Mouse (Mus musculus): Measurements from ENCODE around the gene Plxdc2. TPM values are rescaled to one million over a fixed set of nuclear protein-coding genes. Genes with fewer than 3 reads are reported as not detected.
A peak's percentile ranks its signal among the peaks of the same experiment; 100 is the strongest.

The Plxdc2 gene
- polyA plus RNA-seq, 1 experiment from 2014 or later: 9.7 TPM

- Histone ChIP-seq H3K9me3 (replicated peaks; ENCODE audit: control insufficient read depth, low read length) (no peaks in the 10 kb centered on the region), H3K4me3 (ENCODE audit: low read depth, low read length) (no peak overlapping the region), H3K9ac (ENCODE audit: low read length) (no peak overlapping the region), H3K36me3 (ENCODE audit: control insufficient read depth, insufficient read depth, low read length) (no peaks in the 10 kb centered on the region), H3K4me1 (ENCODE audit: control insufficient read depth, insufficient read depth, low read length) (no peaks in the 10 kb centered on the region), H3K27ac (ENCODE audit: low read depth, low read length) (no peak overlapping the region), H3K4me2 (ENCODE audit: low read length) (no peak overlapping the region), H3K27me3 (replicated peaks; ENCODE audit: control insufficient read depth, insufficient read depth, low read length) (no peaks in the 10 kb centered on the region)
- WGBS: 87% methylated on average over 2 of the region's 2 CpGs
- DNase-seq (ENCODE audit: low spot score): no peak
- no peak for ATAC-seq
Observed at GRCm38 (mm10) chr2:16651713-16652112, 295.6 kb downstream of the Plxdc2 start.

- H3K27ac ChIP-seq (ENCODE audit: low read depth, low read length): no peak overlapping the region
- H3K9me3 ChIP-seq (replicated peaks; ENCODE audit: control insufficient read depth, low read length): no peaks in the 10 kb centered on the region
- no peak overlapping the region for H3K4me3 ChIP-seq (ENCODE audit: low read depth, low read length)
- WGBS: 9% methylated on average over 1 of the region's 1 CpGs
- peak; percentile 50 for ATAC-seq
- H3K4me1 ChIP-seq (ENCODE audit: control insufficient read depth, insufficient read depth, low read length): no peaks in the 10 kb centered on the region; the same call in 1 of the 2 replicates
- no peak overlapping the region for H3K4me2 ChIP-seq (ENCODE audit: low read length)
- H3K36me3 ChIP-seq (ENCODE audit: control insufficient read depth, insufficient read depth, low read length): no peaks in the 10 kb centered on the region
- H3K27me3 ChIP-seq (replicated peaks; ENCODE audit: control insufficient read depth, insufficient read depth, low read length): no peaks in the 10 kb centered on the region
- DNase-seq (ENCODE audit: low spot score): peak; percentile 31
- no peak overlapping the region for H3K9ac ChIP-seq (ENCODE audit: low read length)
Observed at GRCm38 (mm10) chr2:16664516-16664915, 308.4 kb downstream of the Plxdc2 start.

- Histone ChIP-seq H3K9me3 (replicated peaks; ENCODE audit: control insufficient read depth, low read length) (no peaks in the 10 kb centered on the region), H3K27ac (ENCODE audit: low read depth, low read length) (no peak overlapping the region), H3K4me2 (ENCODE audit: low read length) (no peak overlapping the region), H3K9ac (ENCODE audit: low read length) (no peak overlapping the region), H3K4me1 (ENCODE audit: control insufficient read depth, insufficient read depth, low read length) (no peaks in the 10 kb centered on the region; the same call in 1 of the 2 replicates), H3K27me3 (replicated peaks; ENCODE audit: control insufficient read depth, insufficient read depth, low read length) (no peaks in the 10 kb centered on the region), H3K4me3 (ENCODE audit: low read depth, low read length) (no peak overlapping the region), H3K36me3 (ENCODE audit: control insufficient read depth, insufficient read depth, low read length) (no peaks in the 10 kb centered on the region)
- peak; percentile 13 for DNase-seq (ENCODE audit: low spot score)
- ATAC-seq: no peak
- WGBS: 83% methylated on average over 1 of the region's 1 CpGs
Observed at GRCm38 (mm10) chr2:16668391-16668790, 312.3 kb downstream of the Plxdc2 start.

GRCm38 (mm10) chr2:16682905-16683304, 326.8 kb downstream of the Plxdc2 start:
- H3K27me3 ChIP-seq (replicated peaks; ENCODE audit: control insufficient read depth, insufficient read depth, low read length): no peaks in the 10 kb centered on the region
- no peaks in the 10 kb centered on the region for H3K9me3 ChIP-seq (replicated peaks; ENCODE audit: control insufficient read depth, low read length)
- no peak overlapping the region for H3K9ac ChIP-seq (ENCODE audit: low read length)
- no peaks in the 10 kb centered on the region for H3K36me3 ChIP-seq (ENCODE audit: control insufficient read depth, insufficient read depth, low read length)
- DNase-seq (ENCODE audit: low spot score) (no peak), ATAC-seq (no peak)
- no peak overlapping the region for H3K27ac ChIP-seq (ENCODE audit: low read depth, low read length)
- no peak overlapping the region for H3K4me3 ChIP-seq (ENCODE audit: low read depth, low read length)
- 96% methylated on average over 3 of the region's 3 CpGs for WGBS
- no peaks in the 10 kb centered on the region for H3K4me1 ChIP-seq (ENCODE audit: control insufficient read depth, insufficient read depth, low read length)
- H3K4me2 ChIP-seq (ENCODE audit: low read length): no peak overlapping the region

- Histone ChIP-seq H3K27me3 (replicated peaks; ENCODE audit: control insufficient read depth, insufficient read depth, low read length) (no peaks in the 10 kb centered on the region), H3K9ac (ENCODE audit: low read length) (no peak overlapping the region), H3K4me2 (ENCODE audit: low read length) (no peak overlapping the region), H3K27ac (ENCODE audit: low read depth, low read length) (no peak overlapping the region), H3K36me3 (ENCODE audit: control insufficient read depth, insufficient read depth, low read length) (no peaks in the 10 kb centered on the region), H3K9me3 (replicated peaks; ENCODE audit: control insufficient read depth, low read length) (no peaks in the 10 kb centered on the region), H3K4me1 (ENCODE audit: control insufficient read depth, insufficient read depth, low read length) (no peaks in the 10 kb centered on the region), H3K4me3 (ENCODE audit: low read depth, low read length) (no peak overlapping the region)
- DNase-seq (ENCODE audit: low spot score) (no peak), ATAC-seq (no peak)
- WGBS: 79% methylated on average over 3 of the region's 3 CpGs
Observed at GRCm38 (mm10) chr2:16683739-16684138, 327.6 kb downstream of the Plxdc2 start.

GRCm38 (mm10) chr2:16684529-16684928, 328.4 kb downstream of the Plxdc2 start:
- H3K9ac ChIP-seq (ENCODE audit: low read length): no peak overlapping the region
- H3K27me3 ChIP-seq (replicated peaks; ENCODE audit: control insufficient read depth, insufficient read depth, low read length): no peaks in the 10 kb centered on the region
- H3K9me3 ChIP-seq (replicated peaks; ENCODE audit: control insufficient read depth, low read length): no peaks in the 10 kb centered on the region
- ATAC-seq: no peak
- no peak overlapping the region for H3K4me3 ChIP-seq (ENCODE audit: low read depth, low read length)
- no peaks in the 10 kb centered on the region for H3K4me1 ChIP-seq (ENCODE audit: control insufficient read depth, insufficient read depth, low read length)
- 84% methylated on average over 1 of the region's 1 CpGs for WGBS
- H3K36me3 ChIP-seq (ENCODE audit: control insufficient read depth, insufficient read depth, low read length): no peaks in the 10 kb centered on the region
- H3K4me2 ChIP-seq (ENCODE audit: low read length): no peak overlapping the region
- no peak for DNase-seq (ENCODE audit: low spot score)
- no peak overlapping the region for H3K27ac ChIP-seq (ENCODE audit: low read depth, low read length)

- Histone ChIP-seq H3K27me3 (replicated peaks; ENCODE audit: control insufficient read depth, insufficient read depth, low read length) (no peaks in the 10 kb centered on the region), H3K27ac (ENCODE audit: low read depth, low read length) (no peak overlapping the region), H3K9ac (ENCODE audit: low read length) (no peak overlapping the region), H3K36me3 (ENCODE audit: control insufficient read depth, insufficient read depth, low read length) (no peaks in the 10 kb centered on the region), H3K4me1 (ENCODE audit: control insufficient read depth, insufficient read depth, low read length) (no peaks in the 10 kb centered on the region), H3K4me2 (ENCODE audit: low read length) (no peak overlapping the region), H3K4me3 (ENCODE audit: low read depth, low read length) (no peak overlapping the region), H3K9me3 (replicated peaks; ENCODE audit: control insufficient read depth, low read length) (no peaks in the 10 kb centered on the region)
- DNase-seq (ENCODE audit: low spot score) (no peak), ATAC-seq (no peak)
- WGBS: 56% methylated on average over 2 of the region's 2 CpGs
Observed at GRCm38 (mm10) chr2:16696390-16696789, 340.3 kb downstream of the Plxdc2 start.

GRCm38 (mm10) chr2:16697181-16697580, 341.1 kb downstream of the Plxdc2 start:
- H3K4me1 ChIP-seq (ENCODE audit: control insufficient read depth, insufficient read depth, low read length): no peaks in the 10 kb centered on the region
- no peak overlapping the region for H3K27ac ChIP-seq (ENCODE audit: low read depth, low read length)
- no peaks in the 10 kb centered on the region for H3K27me3 ChIP-seq (replicated peaks; ENCODE audit: control insufficient read depth, insufficient read depth, low read length)
- 66% methylated on average over 5 of the region's 5 CpGs for WGBS
- H3K4me3 ChIP-seq (ENCODE audit: low read depth, low read length): no peak overlapping the region
- no peak overlapping the region for H3K9ac ChIP-seq (ENCODE audit: low read length)
- DNase-seq (ENCODE audit: low spot score) (no peak), ATAC-seq (no peak)
- no peaks in the 10 kb centered on the region for H3K36me3 ChIP-seq (ENCODE audit: control insufficient read depth, insufficient read depth, low read length)
- H3K9me3 ChIP-seq (replicated peaks; ENCODE audit: control insufficient read depth, low read length): no peaks in the 10 kb centered on the region
- no peak overlapping the region for H3K4me2 ChIP-seq (ENCODE audit: low read length)

GRCm38 (mm10) chr2:16706227-16706626, 350.1 kb downstream of the Plxdc2 start:
- Histone ChIP-seq H3K27ac (ENCODE audit: low read depth, low read length) (no peak overlapping the region), H3K27me3 (replicated peaks; ENCODE audit: control insufficient read depth, insufficient read depth, low read length) (no peaks in the 10 kb centered on the region), H3K4me2 (ENCODE audit: low read length) (no peak overlapping the region), H3K4me3 (ENCODE audit: low read depth, low read length) (no peak overlapping the region), H3K4me1 (ENCODE audit: control insufficient read depth, insufficient read depth, low read length) (no peaks in the 10 kb centered on the region), H3K36me3 (ENCODE audit: control insufficient read depth, insufficient read depth, low read length) (no peaks in the 10 kb centered on the region), H3K9ac (ENCODE audit: low read length) (no peak overlapping the region), H3K9me3 (replicated peaks; ENCODE audit: control insufficient read depth, low read length) (no peaks in the 10 kb centered on the region)
- WGBS: 75% methylated on average over 2 of the region's 2 CpGs
- ATAC-seq (no peak), DNase-seq (ENCODE audit: low spot score) (no peak)

All from forebrain, embryonic 14.5 days (tissue).